Mouse (Mus musculus) gastrocnemius, postnatal 14 days (tissue): ENCODE data around the gene Vmn1r22. TPM values are rescaled to one million over a fixed set of nuclear protein-coding genes. Genes with fewer than 3 reads are reported as not detected.
"Not testable (repeated sequence)": the region's sequence is repeated elsewhere in the genome, so short reads cannot be mapped to it uniquely, and the experiment has no call there.

Experiments used
- DNase-seq: peaks from one replicate; pipeline ENCODE4 v3.0.0; 2021; ENCODE audit warnings: mixed read lengths
- intact Hi-C: fragments of 180-260 bp; cut with DNase I; formaldehyde crosslinking; loops from one replicate; pipeline ENCODE4 v1.15.1; 2025; ENCODE audit warnings: low total_unique reads
- long read RNA-seq, 2 experiments: library from polyadenylated mRNA; stranded (forward); transcript quantifications; one replicate each; pipeline ENCODE4 v2.0.0; 2021
- total RNA-seq, 2 experiments: library from RNA; stranded (reverse); gene quantifications; 2 replicates each; pipeline ENCODE4 v1.2.3; 2021

Vmn1r22 gene
- not detected for total RNA-seq
- long read RNA-seq, experiment 1, result 0 reads
- long read RNA-seq, experiment 2, result 0 reads

- no peak for DNase-seq
- intact Hi-C loops, result no loop called here
Observed at GRCm38 (mm10) chr6:57907928-57908327, at the start of gene Vmn1r22. Gene Vmn1r22 (minus strand): TSS chr6:57908028.

- intact Hi-C loops, result no loop called here
- DNase-seq, result no peak
Observed at GRCm38 (mm10) chr6:57926738-57927137, 18.9 kb upstream of the Vmn1r22 start, which contains the start of gene Vmn1r23. Gene Vmn1r23 (minus strand): TSS chr6:57926838.

- no peak for DNase-seq
- intact Hi-C loops, result loop anchor here (10.0 kb wide), 1 partner anchor 115 kb away; no protein-coding TSS in a partner anchor
Observed at GRCm38 (mm10) chr6:57859043-57860042, 48.5 kb downstream of the Vmn1r22 start.

GRCm38 (mm10) chr6:57851177-57851576 lies 56.7 kb downstream of the Vmn1r22 start:
- intact Hi-C loops, DNase-seq: not testable (repeated sequence)

- no peak for DNase-seq
- intact Hi-C loops, result no loop called here
Observed at GRCm38 (mm10) chr6:57850286-57850685, 57.5 kb downstream of the Vmn1r22 start, which contains the start of gene Vmn1r21. Gene Vmn1r21 (minus strand): TSS chr6:57850343.

Other genes starting within 250 kb of the Vmn1r22 start
- gene Pyurf, start 215.9 kb downstream of the Vmn1r22 start, total RNA-seq, result 10 to 100 TPM; 14.2 to 14.4 TPM
- 10 to 100 TPM; 10.8 to 11.9 TPM for gene Lancl2, start 205.5 kb downstream of the Vmn1r22 start, total RNA-seq
- 1 to 10 TPM; 5.2 to 7.2 TPM for gene Vopp1, start 82.9 kb downstream of the Vmn1r22 start, total RNA-seq
- not detected for gene Vmn1r21, start 57.7 kb downstream of the Vmn1r22 start, total RNA-seq
- not detected for gene Vmn1r23, start 18.8 kb upstream of the Vmn1r22 start, total RNA-seq
- not detected for gene Vmn1r24, start 53.5 kb upstream of the Vmn1r22 start, total RNA-seq
- gene Vmn1r25, start 72.8 kb upstream of the Vmn1r22 start, total RNA-seq, result not detected
- not detected for gene Vmn1r26, start 107.1 kb upstream of the Vmn1r22 start, total RNA-seq